Mouse (Mus musculus) heart, embryonic 11.5 days (tissue): ENCODE data around the gene Foxa3. TPM values are rescaled to one million over a fixed set of nuclear protein-coding genes. Genes with fewer than 3 reads are reported as not detected.

Experiments used
- ATAC-seq: fragments of 200-750 bp; cut with Nextera tagmentation; replicated peaks from 2 replicates; pipeline ENCODE4 v1.8.0; 2017; ENCODE audit warnings: moderate library complexity; ENCODE audit not compliant: insufficient number of reproducible peaks, low FRiP score, low TSS enrichment
- H3K27ac ChIP-seq: fragments of 300-500 bp; sonication (generic); 2 replicates; pipeline ENCODE4 v1.5.1; 2014; ENCODE audit warnings: mild to moderate bottlenecking, low read depth, low read length
- H3K27me3 ChIP-seq: fragments of 300-500 bp; sonication (generic); 2 replicates; pipeline ENCODE4 v1.6.1; 2014; ENCODE audit warnings: mild to moderate bottlenecking, low read length, mixed read lengths; ENCODE audit not compliant: control insufficient read depth, insufficient read depth
- H3K36me3 ChIP-seq: fragments of 300-500 bp; sonication (generic); 2 replicates; pipeline ENCODE4 v1.6.1; 2014; ENCODE audit warnings: mild to moderate bottlenecking, low read length, moderate library complexity, mixed read lengths; ENCODE audit not compliant: control insufficient read depth, insufficient read depth
- H3K4me1 ChIP-seq: fragments of 300-500 bp; sonication (generic); 2 replicates; pipeline ENCODE4 v1.6.1; 2014; ENCODE audit warnings: low read length; ENCODE audit not compliant: control insufficient read depth, insufficient read depth
- H3K4me2 ChIP-seq: fragments of 300-500 bp; sonication (generic); 2 replicates; pipeline ENCODE4 v1.6.1; 2014; ENCODE audit warnings: mild to moderate bottlenecking, moderate library complexity
- H3K4me3 ChIP-seq: fragments of 300-500 bp; sonication (generic); 2 replicates; pipeline ENCODE4 v1.5.1; 2014; ENCODE audit warnings: low read depth, low read length
- H3K9ac ChIP-seq: fragments of 300-500 bp; sonication (generic); 2 replicates; pipeline ENCODE4 v1.6.1; 2014; ENCODE audit warnings: mild to moderate bottlenecking, low read depth, low read length, moderate library complexity
- H3K9me3 ChIP-seq: fragments of 300-500 bp; sonication (generic); replicated peaks from 2 replicates; pipeline ENCODE4 v1.6.1; 2016; ENCODE audit warnings: low read length; ENCODE audit not compliant: control insufficient read depth
- WGBS: fragments of 180-500 bp; shearing (Covaris S2); extraction: QIAGEN DNeasy Blood & Tissue Kit; methylation state at CpG from one replicate; pipeline ENCODE4 v1.1.7; 2014; ENCODE audit not compliant: insufficient replicate concordance; 5-methylcytosine and 5-hydroxymethylcytosine counted together
- polyA plus RNA-seq: library from polyadenylated mRNA; unstranded; fragments of >200 nt; fragmentation: Nextera tagmentation; extraction: Ambion mirVana; gene quantifications from 2 replicates; pipeline ENCODE4 v1.2.1, GENCODE M21; 2014

Foxa3 gene
- polyA plus RNA-seq, 1 experiment from 2014 or later = 0.59 TPM

GRCm38 (mm10) chr7:19006476-19006875, 16.9 kb downstream of the Foxa3 start:
- H3K27me3 ChIP-seq = no peaks in the 10 kb centered on the region
- ATAC-seq = no peak
- no peak overlapping the region for H3K27ac ChIP-seq
- H3K4me2 ChIP-seq = no peak overlapping the region
- no peaks in the 10 kb centered on the region for H3K9me3 ChIP-seq
- no peak overlapping the region for H3K4me3 ChIP-seq
- peaks cover 10% of the 10 kb centered on the region; the same call in 1 of the 2 replicates for H3K36me3 ChIP-seq
- H3K9ac ChIP-seq = no peak overlapping the region
- H3K4me1 ChIP-seq = peaks cover 26% of the 10 kb centered on the region
- WGBS = 7% methylated on average over 12 of the region's 12 CpGs

DNA sequence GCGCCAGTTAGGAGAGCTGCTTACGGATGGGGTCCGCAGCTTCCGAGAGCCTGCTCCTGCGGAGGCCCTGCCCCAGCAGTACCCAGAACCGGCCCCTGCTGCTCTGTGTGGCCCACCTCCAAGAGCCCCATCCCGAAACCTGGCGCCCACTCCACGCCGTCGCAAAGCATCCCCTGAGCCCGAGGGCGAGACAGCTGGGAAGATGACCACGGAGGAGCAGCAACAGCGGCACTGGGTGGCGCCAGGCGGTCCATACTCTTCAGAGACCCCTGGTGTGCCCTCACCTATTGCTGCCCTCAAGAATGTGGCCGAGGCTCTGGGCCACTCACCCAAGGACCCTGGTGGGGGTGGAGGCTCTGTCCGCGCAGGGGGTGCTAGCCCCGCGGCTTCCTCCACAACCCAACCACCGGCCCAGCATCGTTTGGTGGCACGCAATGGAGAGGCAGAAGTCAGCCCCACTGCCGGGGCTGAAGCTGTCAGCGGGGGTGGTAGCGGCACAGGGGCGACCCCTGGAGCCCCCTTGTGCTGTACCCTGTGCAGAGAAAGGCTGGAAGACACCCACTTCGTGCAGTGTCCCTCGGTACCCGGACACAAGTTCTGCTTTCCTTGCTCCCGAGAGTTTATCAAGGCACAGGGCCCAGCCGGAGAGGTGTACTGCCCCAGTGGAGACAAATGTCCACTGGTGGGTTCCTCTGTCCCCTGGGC, 17.8 kb downstream of the Foxa3 start:
- Histone ChIP-seq H3K27me3 (no peaks in the 10 kb centered on the region), H3K4me3 (peak overlapping the region; percentile 85), H3K4me1 (peaks cover 29% of the 10 kb centered on the region), H3K9me3 (no peaks in the 10 kb centered on the region), H3K27ac (no peak overlapping the region), H3K36me3 (peaks cover 10% of the 10 kb centered on the region; the same call in 1 of the 2 replicates), H3K9ac (peak overlapping the region; percentile 91; the same call in 1 of the 2 replicates), H3K4me2 (peak overlapping the region; percentile 100)
- WGBS = 82% methylated on average over 34 of the region's 34 CpGs
- ATAC-seq = no peak

DNA sequence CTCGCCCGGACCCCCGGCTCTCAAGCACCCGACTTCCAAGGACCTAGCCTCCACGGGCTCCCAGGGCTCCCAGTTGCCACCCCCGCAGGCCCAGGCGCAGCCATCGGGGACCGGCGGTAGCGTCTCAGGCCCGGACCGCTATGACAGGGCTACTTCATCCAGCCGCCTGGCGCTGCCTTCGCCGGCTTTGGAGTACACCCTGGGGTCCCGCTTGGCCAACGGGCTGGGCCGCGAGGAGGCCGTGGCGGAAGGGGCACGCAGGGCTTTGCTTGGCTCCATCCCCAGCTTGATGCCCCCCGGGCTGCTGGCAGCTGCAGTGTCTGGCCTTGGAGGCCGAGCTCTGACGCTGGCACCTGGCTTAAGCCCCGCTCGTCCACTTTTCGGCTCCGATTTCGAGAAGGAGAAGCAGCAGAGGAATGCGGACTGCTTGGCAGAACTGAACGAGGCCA, 18.7 kb downstream of the Foxa3 start:
- peak overlapping the region; percentile 88; the same call in 1 of the 2 replicates for H3K27ac ChIP-seq
- H3K4me2 ChIP-seq = peak overlapping the region; percentile 100
- no peaks in the 10 kb centered on the region for H3K9me3 ChIP-seq
- H3K9ac ChIP-seq = peak overlapping the region; percentile 91
- peak overlapping the region; percentile 85 for H3K4me3 ChIP-seq
- ATAC-seq = no peak
- peaks cover 29% of the 10 kb centered on the region for H3K4me1 ChIP-seq
- peaks cover 10% of the 10 kb centered on the region; the same call in 1 of the 2 replicates for H3K36me3 ChIP-seq
- WGBS = 6% methylated on average over 34 of the region's 34 CpGs
- no peaks in the 10 kb centered on the region for H3K27me3 ChIP-seq

GRCm38 (mm10) chr7:19003902-19004630, 19.3 kb downstream of the Foxa3 start, which contains the start of gene Irf2bp1:
Irf2bp1 (plus strand) TSS chr7:19004044.
- no peaks in the 10 kb centered on the region for H3K9me3 ChIP-seq
- H3K9ac ChIP-seq = peak within 1 kb of the TSS; percentile 91
- peaks cover 10% of the 10 kb centered on the region; the same call in 1 of the 2 replicates for H3K36me3 ChIP-seq
- peak within 1 kb of the TSS; percentile 85 for H3K4me3 ChIP-seq
- no peaks in the 10 kb centered on the region for H3K27me3 ChIP-seq
- peaks cover 29% of the 10 kb centered on the region for H3K4me1 ChIP-seq
- peak; percentile 46 for ATAC-seq
- H3K4me2 ChIP-seq = peak within 1 kb of the TSS; percentile 100
- H3K27ac ChIP-seq = peak within 1 kb of the TSS; percentile 88
- WGBS = under 1% methylated on average over 90 of the region's 90 CpGs

- WGBS = 3% methylated on average over 17 of the region's 17 CpGs
- H3K36me3 ChIP-seq = peaks cover 10% of the 10 kb centered on the region; the same call in 1 of the 2 replicates
- peak overlapping the region; percentile 75 for H3K4me2 ChIP-seq
- peak overlapping the region; percentile 66 for H3K27ac ChIP-seq
- H3K27me3 ChIP-seq = no peaks in the 10 kb centered on the region
- ATAC-seq = 0 out of 2 replicates have a peak, but pooled peaks have one; percentile 36
- H3K4me1 ChIP-seq = peaks cover 29% of the 10 kb centered on the region
- H3K9me3 ChIP-seq = no peaks in the 10 kb centered on the region
- H3K4me3 ChIP-seq = peak overlapping the region; percentile 38
- peak overlapping the region; percentile 80 for H3K9ac ChIP-seq
Measured at GRCm38 (mm10) chr7:19002848-19003498, 20.4 kb downstream of the Foxa3 start.

DNA sequence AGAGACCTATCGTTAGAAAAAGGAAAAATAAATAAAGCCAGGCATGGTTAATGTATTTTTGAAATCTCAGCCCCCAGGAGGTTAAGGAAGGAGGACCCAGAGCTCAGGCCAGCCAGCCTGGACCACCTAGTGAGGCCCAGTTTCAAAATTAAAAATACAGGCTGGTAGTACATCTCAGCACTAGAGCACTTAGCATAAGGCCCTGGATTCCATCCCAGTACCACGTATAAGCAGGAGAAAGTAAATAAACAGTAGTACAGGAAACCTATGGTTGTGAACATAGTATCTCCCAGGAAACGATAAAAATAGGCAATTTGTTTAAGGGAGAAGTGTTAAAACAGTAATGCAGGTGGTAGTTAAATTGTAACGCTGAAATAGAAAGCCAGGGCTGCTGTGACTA, 21.2 kb downstream of the Foxa3 start:
- H3K27me3 ChIP-seq = no peaks in the 10 kb centered on the region
- H3K36me3 ChIP-seq = peaks cover 10% of the 10 kb centered on the region; the same call in 1 of the 2 replicates
- peak overlapping the region; percentile 75 for H3K4me2 ChIP-seq
- H3K4me1 ChIP-seq = peaks cover 29% of the 10 kb centered on the region
- H3K4me3 ChIP-seq = peak overlapping the region; percentile 4; the same call in 1 of the 2 replicates
- 30% methylated on average over 4 of the region's 4 CpGs for WGBS
- no peaks in the 10 kb centered on the region for H3K9me3 ChIP-seq
- H3K27ac ChIP-seq = peak overlapping the region; percentile 15; the same call in 1 of the 2 replicates
- peak overlapping the region; percentile 80 for H3K9ac ChIP-seq
- no peak for ATAC-seq

DNA sequence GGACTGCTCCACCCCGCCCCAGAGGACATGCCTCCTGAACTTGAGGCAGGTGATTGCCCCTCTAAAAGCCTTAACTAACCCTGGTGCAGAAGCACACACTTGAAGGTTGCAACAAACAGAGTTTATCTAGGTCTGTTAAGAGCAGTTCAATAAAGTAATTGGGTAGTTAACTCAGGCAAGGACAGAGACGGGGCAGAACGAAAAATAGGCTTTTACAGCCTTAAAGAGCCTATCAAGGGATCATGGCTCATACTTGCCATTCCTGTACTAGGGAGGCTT, 21.6 kb downstream of the Foxa3 start:
- peaks cover 26% of the 10 kb centered on the region for H3K4me1 ChIP-seq
- peak overlapping the region; percentile 68 for H3K4me2 ChIP-seq
- no peaks in the 10 kb centered on the region for H3K27me3 ChIP-seq
- H3K9ac ChIP-seq = no peak overlapping the region
- no peaks in the 10 kb centered on the region for H3K9me3 ChIP-seq
- H3K27ac ChIP-seq = peak overlapping the region; percentile 15; the same call in 1 of the 2 replicates
- H3K36me3 ChIP-seq = peaks cover 6% of the 10 kb centered on the region; the same call in 1 of the 2 replicates
- no peak for ATAC-seq
- 67% methylated on average over 3 of the region's 3 CpGs for WGBS
- 0 out of 2 replicates have a peak overlapping the region, but pooled peaks have one; percentile 4 for H3K4me3 ChIP-seq

- H3K27me3 ChIP-seq = no peaks in the 10 kb centered on the region
- peak overlapping the region; percentile 50 for H3K4me3 ChIP-seq
- peak overlapping the region; percentile 37 for H3K27ac ChIP-seq
- peak overlapping the region; percentile 78 for H3K9ac ChIP-seq
- ATAC-seq = no peak
- WGBS = 31% methylated on average over 18 of the region's 18 CpGs
- peak overlapping the region; percentile 68 for H3K4me2 ChIP-seq
- H3K9me3 ChIP-seq = no peaks in the 10 kb centered on the region
- 0 out of 2 replicates have a peak, but pooled peaks cover 6% of the 10 kb centered on the region for H3K36me3 ChIP-seq
- peaks cover 24% of the 10 kb centered on the region for H3K4me1 ChIP-seq
Measured at GRCm38 (mm10) chr7:19001066-19001806, 22.1 kb downstream of the Foxa3 start.
